Comparison of ENCODE assay signal across 8 mouse cellular contexts in the genomic region with DNA sequence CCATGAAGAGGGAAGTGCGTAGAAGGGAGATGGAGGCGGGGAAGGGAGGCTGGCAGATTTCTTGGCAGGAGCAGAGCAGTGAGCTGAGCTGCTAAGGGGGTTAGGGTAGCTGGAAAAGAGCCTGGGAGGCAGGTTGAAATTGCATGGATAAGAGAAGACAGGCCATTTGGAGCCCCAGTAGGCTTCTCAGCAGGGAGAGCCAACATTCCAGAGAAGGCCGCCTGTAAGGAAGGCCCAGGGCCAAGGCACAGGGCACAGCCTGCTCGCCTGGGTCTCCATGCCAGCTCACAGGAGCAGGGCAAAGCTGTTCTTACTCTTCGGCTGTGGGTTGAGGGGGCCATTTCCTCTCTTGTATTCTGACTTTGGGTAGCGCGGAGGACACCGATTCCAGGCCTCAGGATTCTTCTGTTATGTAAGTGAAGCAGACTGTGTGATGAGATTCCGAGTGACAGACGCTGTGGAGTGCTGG.
DNase-seq lines count a peak whose midpoint lies in the region; ATAC-seq lines count a peak whose summit lies in the region.

No protein-coding gene starts in this region.

- no peak overlapping the region for H3K9ac ChIP-seq in hindbrain, embryonic 14.5 days
- no peak overlapping the region for H3K9ac ChIP-seq in midbrain, embryonic 15.5 days
- no peak overlapping the region for H3K9ac ChIP-seq in kidney, embryonic 16.5 days (replicated peaks; ENCODE audit: low read length)

- WGBS in hindbrain, embryonic 14.5 days = 37% methylated on average over 10 of the region's 10 CpGs
- 39% methylated on average over 10 of the region's 10 CpGs for WGBS in midbrain, embryonic 15.5 days
- WGBS in kidney, embryonic 16.5 days = 77% methylated on average over 10 of the region's 10 CpGs

- no peaks in the 10 kb centered on the region for H3K36me3 ChIP-seq in hindbrain, embryonic 14.5 days (replicated peaks; ENCODE audit: control insufficient read depth, insufficient read depth)
- H3K36me3 ChIP-seq in midbrain, embryonic 15.5 days (replicated peaks) = no peaks in the 10 kb centered on the region
- H3K36me3 ChIP-seq in kidney, embryonic 16.5 days (ENCODE audit: insufficient read depth, low read length) = no peaks in the 10 kb centered on the region

- H3K27me3 ChIP-seq in hindbrain, embryonic 14.5 days (ENCODE audit: control insufficient read depth, insufficient read depth, low read length) = no peaks in the 10 kb centered on the region
- H3K27me3 ChIP-seq in midbrain, embryonic 15.5 days (replicated peaks) = no peaks in the 10 kb centered on the region
- no peaks in the 10 kb centered on the region for H3K27me3 ChIP-seq in kidney, embryonic 16.5 days (ENCODE audit: insufficient read depth, low read length)

- no peaks in the 10 kb centered on the region for H3K9me3 ChIP-seq in hindbrain, embryonic 14.5 days (ENCODE audit: control insufficient read depth, low read length)
- H3K9me3 ChIP-seq in midbrain, embryonic 15.5 days = no peaks in the 10 kb centered on the region
- no peaks in the 10 kb centered on the region for H3K9me3 ChIP-seq in kidney, embryonic 16.5 days (ENCODE audit: low read length)

- no peak overlapping the region for H3K4me2 ChIP-seq in hindbrain, embryonic 14.5 days (replicated peaks)
- H3K4me2 ChIP-seq in midbrain, embryonic 15.5 days = no peak overlapping the region
- no peak overlapping the region for H3K4me2 ChIP-seq in kidney, embryonic 16.5 days (replicated peaks; ENCODE audit: low read depth, low read length)

- no peak overlapping the region for H3K27ac ChIP-seq in hindbrain, embryonic 14.5 days
- no peak overlapping the region for H3K27ac ChIP-seq in midbrain, embryonic 15.5 days
- H3K27ac ChIP-seq in kidney, embryonic 16.5 days (ENCODE audit: low read length) = no peak overlapping the region

- H3K4me3 ChIP-seq in hindbrain, embryonic 14.5 days (replicated peaks; ENCODE audit: low read length) = no peak overlapping the region
- H3K4me3 ChIP-seq in midbrain, embryonic 15.5 days = no peak overlapping the region
- H3K4me3 ChIP-seq in kidney, embryonic 16.5 days (ENCODE audit: low read length) = no peak overlapping the region

- peak; percentile 74; the same call in 1 of the 2 replicates for ATAC-seq in hindbrain, embryonic 14.5 days (ENCODE audit: low FRiP score)
- ATAC-seq in midbrain, embryonic 15.5 days (replicated peaks) = peak; percentile 60; the same call in 1 of the 2 replicates
- no peak for ATAC-seq in kidney, embryonic 16.5 days (ENCODE audit: low FRiP score, low TSS enrichment)
- no peak for ATAC-seq in CD4-positive, CD25-positive, alpha-beta regulatory T cell, adult 4 months

- peak; percentile 11 for DNase-seq in adrenal gland, adult 2 months
- DNase-seq in adrenal gland, adult 8-10 months = no peak
- DNase-seq in cerebellum, adult 11-12 months = peak; percentile 99
- no peak for DNase-seq in hindbrain, embryonic 14.5 days (ENCODE audit: low spot score)
- no peak for DNase-seq in urinary bladder, adult 2 months (ENCODE audit: low spot score)

- H3K4me1 ChIP-seq in hindbrain, embryonic 14.5 days (replicated peaks; ENCODE audit: control insufficient read depth, insufficient read depth, low read length) = 0 out of 2 replicates have a peak, but pooled peaks cover 11% of the 10 kb centered on the region
- H3K4me1 ChIP-seq in midbrain, embryonic 15.5 days = no peaks in the 10 kb centered on the region
- H3K4me1 ChIP-seq in kidney, embryonic 16.5 days (ENCODE audit: insufficient read depth, low read length) = peaks cover 5% of the 10 kb centered on the region; the same call in 1 of the 2 replicates

Comparison
In these comparisons a context has a peak if more than half of its experiments do, and no peak if none do; other contexts are left out.
1. DNase-seq: peak in adrenal gland, adult 2 months (single experiment) and cerebellum, adult 11-12 months (single experiment); none in adrenal gland, adult 8-10 months (single experiment), hindbrain, embryonic 14.5 days (single experiment) and urinary bladder, adult 2 months (single experiment).
2. ATAC-seq: peak in hindbrain, embryonic 14.5 days (single experiment) and midbrain, embryonic 15.5 days (single experiment); none in kidney, embryonic 16.5 days (single experiment) and CD4-positive, CD25-positive, alpha-beta regulatory T cell, adult 4 months (single experiment).